Mouse (Mus musculus): Measurements from ENCODE around the gene Gm42906.

- TF ChIP-seq CTCF (IDR thresholded peaks at IDR 0.05; ENCODE audit: insufficient read depth, low read depth, low read length) (no peak), POLR2A (IDR thresholded peaks at IDR 0.05; ENCODE audit: insufficient read depth, low read depth, low read length) (no peak)
These were observed 27.9 kb downstream of the Gm42906 start for GRCm38 (mm10) chr5:151399918-151400556.

All from olfactory bulb, adult 2 months (tissue).